Mouse (Mus musculus): ENCODE measurements at regions not wholly inside any gene's neighbourhood (a gene's known extent, or its start where the extent isn't known, plus 50 kb on each side); places are given as distances from the start of the nearest gene placed in this dataset.

GRCm38 (mm10) chr1:154995778-154996390 is 103.6 kb downstream of the Ier5 start:
- DNase-seq (ENCODE audit: low read depth) = no peak

GRCm38 (mm10) chr1:154993927-154994856 is 105.2 kb downstream of the Ier5 start:
- DNase-seq (ENCODE audit: low read depth) = no peak

- DNase-seq (ENCODE audit: low read depth) = no peak
These were observed 99.0 kb upstream of the Cacna1e start for GRCm38 (mm10) chr1:154983325-154983724.

GRCm38 (mm10) chr1:154982836-154983235 is 98.5 kb upstream of the Cacna1e start:
- DNase-seq (ENCODE audit: low read depth) = no peak

- no peak for DNase-seq (ENCODE audit: low read depth)
These were observed 97.4 kb upstream of the Cacna1e start for GRCm38 (mm10) chr1:154981687-154982086.

GRCm38 (mm10) chr1:154975732-154976131 is 91.4 kb upstream of the Cacna1e start:
- DNase-seq (ENCODE audit: low read depth) = no peak

GRCm38 (mm10) chr1:154961271-154961670 is 77.0 kb upstream of the Cacna1e start:
- DNase-seq (ENCODE audit: low read depth) = no peak

- no peak for DNase-seq (ENCODE audit: low read depth)
These were observed 72.3 kb upstream of the Cacna1e start for GRCm38 (mm10) chr1:154956625-154957031.

- DNase-seq (ENCODE audit: low read depth) = no peak
These were observed 68.4 kb upstream of the Cacna1e start for GRCm38 (mm10) chr1:154952679-154953078.
